Mouse (Mus musculus): ENCODE data around the gene Nsrp1. TPM values are rescaled to one million over a fixed set of nuclear protein-coding genes. Genes with fewer than 3 reads are reported as not detected.

Nsrp1 gene
- polyA plus RNA-seq (2012; rRNA removed), result 6.6 and 7.2 TPM in 2 replicates

GRCm38 (mm10) chr11:77078273-77079134, at the start of gene Nsrp1:
TSS of gene Nsrp1 (minus strand) at chr11:77078435.

GRCm38 (mm10) chr11:76997916-76998704, 80.1 kb downstream of the Nsrp1 start, which contains the start of gene Slc6a4:
TSS of gene Slc6a4 (plus strand) at chr11:76998603.

Other genes with a start within 250 kb of the Nsrp1 start
- 19.9 and 20.8 TPM in 2 replicates for gene Cpd, start 231.4 kb downstream of the Nsrp1 start, polyA plus RNA-seq (2012; rRNA removed)
- 0.04 TPM in 1 of 2 replicates, not detected in the other for gene Tmigd1, start 176.3 kb downstream of the Nsrp1 start, polyA plus RNA-seq (2012; rRNA removed)
- 50.3 and 53.0 TPM in 2 replicates for gene Blmh, start 153.6 kb downstream of the Nsrp1 start, polyA plus RNA-seq (2012; rRNA removed)
- gene Slc6a4, start 79.8 kb downstream of the Nsrp1 start, polyA plus RNA-seq (2012; rRNA removed), result 10.1 and 12.2 TPM in 2 replicates
- 3.0 and 3.2 TPM in 2 replicates for gene Efcab5, start 110.5 kb upstream of the Nsrp1 start, polyA plus RNA-seq (2012; rRNA removed)
- 21.2 and 21.4 TPM in 2 replicates for gene Ssh2, start 137.9 kb upstream of the Nsrp1 start, polyA plus RNA-seq (2012; rRNA removed)

All from central nervous system, embryonic 18 days (tissue).